Mouse (Mus musculus) limb, embryonic 11.5 days (tissue): ENCODE measurements at regions not wholly inside any gene's neighbourhood (a gene's known extent, or its start where the extent isn't known, plus 50 kb on each side); places are given as distances from the start of the nearest gene placed in this dataset.

Experiments used
- ATAC-seq: fragments of 200-750 bp; cut with Nextera tagmentation; 2 replicates; pipeline ENCODE4 v1.8.0; 2017; ENCODE audit warnings: low read depth; ENCODE audit not compliant: insufficient number of reproducible peaks, low FRiP score, low TSS enrichment
- DNase-seq: peaks from one replicate; pipeline ENCODE4 v3.0.0-alpha.2; 2015; ENCODE audit warnings: low spot score
- H3K27ac ChIP-seq: fragments of 300-500 bp; sonication (generic); replicated peaks from 2 replicates; pipeline ENCODE4 v1.5.1; 2014; ENCODE audit warnings: low read depth, mild to moderate bottlenecking, low read length
- H3K27me3 ChIP-seq: fragments of 300-500 bp; sonication (generic); 2 replicates; pipeline ENCODE4 v1.6.1; 2014; ENCODE audit warnings: mild to moderate bottlenecking, low read length, mixed read lengths; ENCODE audit not compliant: control insufficient read depth, insufficient read depth
- H3K36me3 ChIP-seq: fragments of 300-500 bp; sonication (generic); 2 replicates; pipeline ENCODE4 v1.6.1; 2014; ENCODE audit warnings: mild to moderate bottlenecking, low read length, moderate library complexity, mixed read lengths; ENCODE audit not compliant: control insufficient read depth, insufficient read depth
- H3K4me1 ChIP-seq: fragments of 300-500 bp; sonication (generic); 2 replicates; pipeline ENCODE4 v1.6.1; 2014; ENCODE audit warnings: low read length, mixed read lengths; ENCODE audit not compliant: control insufficient read depth, insufficient read depth
- H3K4me2 ChIP-seq: fragments of 300-500 bp; sonication (generic); 2 replicates; pipeline ENCODE4 v1.6.1; 2014; ENCODE audit warnings: low read depth, mild to moderate bottlenecking, moderate library complexity; ENCODE audit not compliant: severe bottlenecking
- H3K4me3 ChIP-seq: fragments of 300-500 bp; sonication (generic); 2 replicates; pipeline ENCODE4 v1.5.1; 2014; ENCODE audit warnings: low read depth, low read length
- H3K9ac ChIP-seq: fragments of 300-500 bp; sonication (generic); 2 replicates; pipeline ENCODE4 v1.6.1; 2014; ENCODE audit warnings: mild to moderate bottlenecking, low read length
- H3K9me3 ChIP-seq: fragments of 300-500 bp; sonication (generic); 2 replicates; pipeline ENCODE4 v1.6.1; 2016; ENCODE audit warnings: low read length; ENCODE audit not compliant: control insufficient read depth
- WGBS: fragments of 180-500 bp; shearing (Covaris S2); extraction: QIAGEN DNeasy Blood & Tissue Kit; methylation state at CpG from one replicate; pipeline ENCODE4 v1.1.7; 2014; 5-methylcytosine and 5-hydroxymethylcytosine counted together

- Histone ChIP-seq H3K27ac (no peak overlapping the region), H3K4me1 (no peaks in the 10 kb centered on the region), H3K36me3 (no peaks in the 10 kb centered on the region), H3K4me2 (no peak overlapping the region), H3K4me3 (no peak overlapping the region), H3K27me3 (no peaks in the 10 kb centered on the region), H3K9me3 (no peaks in the 10 kb centered on the region), H3K9ac (no peak overlapping the region)
- no peak for DNase-seq
- ATAC-seq, result no peak
- WGBS, result 93% methylated on average over 2 of the region's 2 CpGs
These were observed 76.3 kb upstream of the Glrp1 start for GRCm38 (mm10) chr1:88586128-88586527.

DNA sequence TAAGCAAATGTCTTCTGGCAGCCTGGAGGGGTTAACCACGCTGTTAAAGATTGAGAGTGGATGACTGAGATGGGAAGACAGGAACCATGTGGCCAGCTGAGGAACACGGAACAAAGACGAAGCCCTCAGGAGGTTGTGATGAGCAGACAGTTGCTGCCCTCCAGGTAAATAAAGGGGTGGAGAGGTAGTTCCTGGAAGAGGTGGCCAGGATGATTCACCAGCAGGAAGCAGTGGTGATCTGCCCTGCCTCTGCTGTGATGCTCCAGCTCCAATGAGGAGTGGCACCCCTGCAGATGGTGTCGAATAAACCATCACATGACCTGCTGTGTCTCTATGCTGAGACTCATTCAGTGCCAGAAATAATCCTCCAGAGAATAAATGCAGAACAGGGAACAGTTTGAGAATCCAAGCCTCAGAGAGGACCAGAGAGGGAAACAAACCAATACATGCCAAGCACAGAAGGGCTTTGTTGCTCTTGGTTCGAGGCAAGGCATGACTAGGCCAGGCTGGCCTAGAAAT is 74.7 kb upstream of the Glrp1 start:
- 68% methylated on average over 5 of the region's 5 CpGs for WGBS
- no peak for ATAC-seq
- H3K36me3 ChIP-seq, result no peaks in the 10 kb centered on the region

DNA sequence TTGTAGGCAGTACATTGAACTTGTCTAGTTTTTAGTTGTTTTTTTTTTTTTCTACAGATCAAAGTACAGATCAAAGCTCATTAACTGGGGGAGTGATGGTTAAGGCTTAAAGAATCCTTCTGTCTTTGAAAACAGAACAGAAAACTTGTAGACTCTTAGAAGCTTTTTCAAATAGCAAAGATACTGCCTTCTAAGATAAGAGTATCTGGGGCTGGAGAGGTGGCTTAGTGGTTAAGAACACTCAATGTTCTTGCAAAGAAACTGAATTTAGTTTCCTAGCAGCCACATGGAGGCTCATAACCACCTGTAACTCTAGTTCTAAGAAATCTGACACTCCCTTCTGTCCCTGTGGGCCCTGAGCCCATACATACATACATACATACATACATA is 68.4 kb upstream of the Glrp1 start:
- no peak for ATAC-seq
- H3K27ac ChIP-seq, result no peak overlapping the region
- no peak overlapping the region for H3K9ac ChIP-seq
- no peaks in the 10 kb centered on the region for H3K9me3 ChIP-seq
- H3K4me1 ChIP-seq, result no peaks in the 10 kb centered on the region
- H3K27me3 ChIP-seq, result no peaks in the 10 kb centered on the region
- H3K4me2 ChIP-seq, result no peak overlapping the region
- no peak overlapping the region for H3K4me3 ChIP-seq
- DNase-seq, result no peak
- H3K36me3 ChIP-seq, result no peaks in the 10 kb centered on the region

More for the DNA sequence above, 74.7 kb upstream of the Glrp1 start:
- Histone ChIP-seq H3K4me2 (no peak overlapping the region), H3K27me3 (no peaks in the 10 kb centered on the region), H3K9ac (no peak overlapping the region), H3K4me1 (no peaks in the 10 kb centered on the region), H3K4me3 (no peak overlapping the region), H3K9me3 (no peaks in the 10 kb centered on the region), H3K27ac (no peak overlapping the region)
- DNase-seq, result no peak

DNA sequence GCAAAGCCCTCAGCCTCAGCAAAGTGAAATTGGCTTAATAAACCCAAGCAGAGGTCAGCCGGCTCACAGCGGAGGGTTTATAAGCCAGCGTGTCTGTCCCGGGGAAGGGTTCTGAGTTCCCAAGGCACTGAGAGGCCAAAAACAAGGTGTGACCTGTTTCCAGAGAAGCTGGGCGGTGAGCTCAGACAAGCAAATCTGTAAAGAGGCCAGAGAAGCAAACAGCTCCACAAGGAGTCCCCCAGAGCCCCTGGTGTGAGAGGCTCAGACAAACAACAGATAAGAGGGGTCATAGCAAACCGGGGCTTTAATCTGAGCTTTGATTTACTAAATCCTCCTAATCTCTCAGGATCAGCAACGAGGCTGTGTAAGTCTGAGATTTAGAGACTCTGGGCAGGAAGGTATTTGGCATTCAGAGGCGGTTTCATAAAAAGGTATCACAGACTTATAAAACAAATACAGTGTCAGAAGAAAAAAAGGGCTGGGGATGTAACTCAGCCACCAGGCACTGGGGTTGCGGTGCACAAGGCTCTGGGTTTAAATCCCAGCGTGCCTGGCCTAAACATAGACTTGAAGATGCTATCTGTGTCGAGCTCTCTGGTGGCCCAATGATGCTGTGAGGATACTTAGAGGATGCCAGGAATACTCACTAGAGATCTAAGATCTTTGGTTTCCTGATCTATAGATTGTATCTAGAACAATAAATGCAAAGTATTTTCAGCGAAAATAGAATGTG is 67.8 kb upstream of the Glrp1 start:
- no peaks in the 10 kb centered on the region for H3K36me3 ChIP-seq
- H3K27me3 ChIP-seq, result no peaks in the 10 kb centered on the region
- 18% methylated on average over 12 of the region's 12 CpGs for WGBS
- ATAC-seq (no peak), DNase-seq (no peak)
- no peak overlapping the region for H3K4me3 ChIP-seq
- H3K27ac ChIP-seq, result no peak overlapping the region
- no peaks in the 10 kb centered on the region for H3K9me3 ChIP-seq
- no peak overlapping the region for H3K9ac ChIP-seq
- no peak overlapping the region for H3K4me2 ChIP-seq
- no peaks in the 10 kb centered on the region for H3K4me1 ChIP-seq

DNA sequence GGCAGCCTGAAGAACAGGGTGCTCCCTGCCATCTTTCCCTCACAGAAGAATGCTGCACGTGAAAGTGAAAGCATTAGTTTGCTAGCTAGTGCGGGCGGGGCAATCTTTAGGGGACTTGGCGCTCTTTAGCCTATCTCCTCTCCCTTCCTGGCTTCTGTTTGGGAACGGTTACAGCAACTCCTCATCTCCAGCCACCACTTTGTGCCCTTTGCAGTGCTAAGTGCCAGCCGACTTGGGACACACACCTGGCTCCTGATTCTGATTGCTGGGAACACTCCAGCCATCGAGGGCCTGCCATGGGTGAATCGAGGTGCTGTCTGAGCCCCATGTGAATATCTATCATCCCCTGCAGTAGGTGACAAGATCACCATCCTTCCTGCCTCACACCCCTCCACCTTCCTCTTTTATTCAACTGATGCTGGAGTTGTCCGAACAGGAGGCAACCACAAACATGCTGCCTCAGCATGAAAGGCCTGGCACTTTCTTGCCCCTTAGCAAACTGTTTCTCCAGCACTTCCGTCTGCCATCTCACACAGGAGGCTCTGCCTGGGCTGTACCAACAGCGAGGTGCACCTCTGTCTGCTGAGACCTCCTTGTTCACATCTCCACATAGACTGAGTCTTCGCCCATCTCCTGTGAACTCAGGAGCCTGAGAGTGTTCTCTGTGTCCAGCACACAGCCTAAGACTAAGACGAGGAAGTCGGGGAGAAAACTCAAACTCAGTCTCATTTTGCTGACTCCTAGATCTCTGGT is 66.2 kb upstream of the Glrp1 start:
- no peaks in the 10 kb centered on the region for H3K27me3 ChIP-seq
- no peaks in the 10 kb centered on the region for H3K4me1 ChIP-seq
- WGBS, result 69% methylated on average over 14 of the region's 14 CpGs
- no peak for ATAC-seq
- H3K4me3 ChIP-seq, result no peak overlapping the region
- H3K27ac ChIP-seq, result no peak overlapping the region
- H3K4me2 ChIP-seq, result no peak overlapping the region
- no peak for DNase-seq
- H3K36me3 ChIP-seq, result no peaks in the 10 kb centered on the region
- H3K9ac ChIP-seq, result no peak overlapping the region
- H3K9me3 ChIP-seq, result no peaks in the 10 kb centered on the region

GRCm38 (mm10) chr1:88575291-88575690 is 65.4 kb upstream of the Glrp1 start:
- H3K27me3 ChIP-seq, result no peaks in the 10 kb centered on the region
- ATAC-seq (no peak), DNase-seq (no peak)
- no peak overlapping the region for H3K4me2 ChIP-seq
- no peaks in the 10 kb centered on the region for H3K9me3 ChIP-seq
- H3K4me3 ChIP-seq, result no peak overlapping the region
- WGBS, result 59% methylated on average over 4 of the region's 4 CpGs
- no peak overlapping the region for H3K27ac ChIP-seq
- no peaks in the 10 kb centered on the region for H3K36me3 ChIP-seq
- H3K4me1 ChIP-seq, result no peaks in the 10 kb centered on the region
- H3K9ac ChIP-seq, result no peak overlapping the region

DNA sequence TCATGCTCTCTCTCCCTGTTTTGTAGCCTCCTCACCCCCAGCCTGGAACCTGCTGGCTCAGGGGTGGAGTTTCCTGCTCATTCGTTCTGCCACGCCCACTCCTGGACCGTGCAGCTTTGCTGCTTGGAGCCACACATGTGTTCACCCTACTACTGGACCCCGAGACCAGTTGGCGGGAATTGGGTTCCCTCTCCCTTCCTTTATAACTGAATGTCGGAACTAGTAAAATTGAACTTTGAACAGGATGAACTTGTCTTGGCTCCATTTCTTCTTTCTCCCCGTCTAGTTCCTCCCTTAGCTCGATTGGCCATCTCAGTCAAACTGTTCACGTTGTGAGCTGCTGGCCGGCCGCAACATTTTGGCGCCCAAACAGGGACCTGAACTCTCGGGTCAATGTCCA is 62.3 kb upstream of the Glrp1 start:
- H3K27me3 ChIP-seq, result no peaks in the 10 kb centered on the region
- 91% methylated on average over 13 of the region's 13 CpGs for WGBS
- no peak overlapping the region for H3K4me2 ChIP-seq
- H3K4me1 ChIP-seq, result no peaks in the 10 kb centered on the region
- H3K9ac ChIP-seq, result no peak overlapping the region
- no peak for DNase-seq
- H3K4me3 ChIP-seq, result no peak overlapping the region
- H3K27ac ChIP-seq, result no peak overlapping the region
- H3K9me3 ChIP-seq, result no peaks in the 10 kb centered on the region
- H3K36me3 ChIP-seq, result no peaks in the 10 kb centered on the region
- ATAC-seq, result no peak

DNA sequence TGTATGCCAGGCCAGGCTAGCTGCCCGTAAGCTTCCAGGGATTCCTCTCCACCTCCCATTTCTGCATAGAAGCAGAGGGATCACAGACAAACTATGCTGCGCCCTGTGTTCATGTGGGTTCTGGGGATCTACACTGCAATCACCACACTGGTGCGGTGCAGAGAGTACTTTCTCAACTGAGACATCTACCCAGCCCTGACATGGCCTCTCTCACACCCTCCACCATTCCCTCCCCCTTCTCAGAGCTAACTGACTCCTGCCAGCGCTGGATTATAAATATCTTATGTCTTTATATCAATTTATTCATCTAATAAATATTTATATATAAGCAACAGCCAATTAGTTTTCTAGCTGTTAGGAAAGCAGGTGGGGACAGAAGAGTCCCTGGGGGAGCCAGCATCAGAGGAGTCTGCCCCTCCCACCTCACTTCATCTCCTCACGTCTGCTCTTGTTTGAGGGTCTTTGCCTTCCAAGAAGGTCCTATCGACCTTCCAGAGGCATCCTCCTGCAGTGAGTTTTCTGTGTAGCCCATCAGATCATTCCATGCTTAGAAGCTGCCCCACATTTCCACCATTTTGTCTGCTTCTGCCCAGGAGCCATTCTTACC is 58.7 kb upstream of the Glrp1 start:
- no peaks in the 10 kb centered on the region for H3K36me3 ChIP-seq
- no peak overlapping the region for H3K9ac ChIP-seq
- no peak for DNase-seq
- H3K4me3 ChIP-seq, result no peak overlapping the region
- H3K9me3 ChIP-seq, result no peaks in the 10 kb centered on the region
- no peaks in the 10 kb centered on the region for H3K4me1 ChIP-seq
- ATAC-seq, result no peak
- no peaks in the 10 kb centered on the region for H3K27me3 ChIP-seq
- WGBS, result 87% methylated on average over 6 of the region's 6 CpGs
- H3K27ac ChIP-seq, result no peak overlapping the region
- no peak overlapping the region for H3K4me2 ChIP-seq
